Mouse (Mus musculus) thymus, adult 2 months (tissue): ENCODE measurements at regions not wholly inside any gene's neighbourhood (a gene's known extent, or its start where the extent isn't known, plus 50 kb on each side); places are given as distances from the start of the nearest gene placed in this dataset.

ENCODE experiments used
- DNase-seq: peaks from one replicate; pipeline ENCODE4 v3.0.0; 2021
- H3K27ac ChIP-seq: fragments of 200-500 bp; 2 replicates; pipeline ENCODE4 v1.5.1; 2012; ENCODE audit warnings: low read length, control low read depth; ENCODE audit not compliant: control insufficient read depth, insufficient read depth
- H3K27me3 ChIP-seq: fragments of 200-500 bp; 2 replicates; pipeline ENCODE4 v1.6.1; 2012; ENCODE audit warnings: mild to moderate bottlenecking, low read length, moderate library complexity, mixed read lengths; ENCODE audit not compliant: control insufficient read depth, insufficient read depth
- H3K36me3 ChIP-seq: fragments of 200-500 bp; 2 replicates; pipeline ENCODE4 v1.6.1; 2012; ENCODE audit warnings: mild to moderate bottlenecking, low read length, moderate library complexity; ENCODE audit not compliant: control insufficient read depth, insufficient read depth
- H3K4me1 ChIP-seq: fragments of 200-500 bp; replicated peaks from 2 replicates; pipeline ENCODE4 v1.6.1; 2012; ENCODE audit warnings: low read length; ENCODE audit not compliant: control insufficient read depth, insufficient read depth
- H3K4me3 ChIP-seq: fragments of 200-500 bp; 2 replicates; pipeline ENCODE4 v1.5.1; 2012; ENCODE audit warnings: mild to moderate bottlenecking, low read length, control low read depth, moderate library complexity; ENCODE audit not compliant: control insufficient read depth, insufficient read depth
- CTCF ChIP-seq: fragments of 200-500 bp; IDR thresholded peaks from 2 replicates; pipeline ENCODE4 v1.5.1; 2012; ENCODE audit warnings: mild to moderate bottlenecking, control low read depth, low read length, moderate library complexity, borderline replicate concordance; ENCODE audit not compliant: control insufficient read depth, poor library complexity, insufficient read depth; ENCODE audit errors: extremely low read depth
- POLR2A ChIP-seq: fragments of 200-500 bp; IDR thresholded peaks from 2 replicates; pipeline ENCODE4 v1.6.1; 2012; ENCODE audit warnings: mild to moderate bottlenecking, low read length, control low read depth, moderate library complexity; ENCODE audit not compliant: control insufficient read depth, poor library complexity, insufficient read depth; ENCODE audit errors: extremely low read depth
- whole genome bisulfite sequencing: fragments of 180-500 bp; shearing (Covaris S2); methylation state at CpG from one replicate; pipeline ENCODE4 v1.1.7; 2018; 5-methylcytosine and 5-hydroxymethylcytosine counted together

GRCm38 (mm10) chr8:78147170-78147569 is 65.9 kb upstream of the Ttc29 start:
- no peaks in the 10 kb centered on the region for H3K36me3 ChIP-seq
- no peak for DNase-seq
- no peaks in the 10 kb centered on the region for H3K4me1 ChIP-seq
- H3K27me3 ChIP-seq, result no peaks in the 10 kb centered on the region
- 93% methylated on average over 6 of the region's 6 CpGs for WGBS
- H3K27ac ChIP-seq, result no peak overlapping the region
- no peak for TF ChIP-seq POLR2A
- no peak for TF ChIP-seq CTCF
- no peak overlapping the region for H3K4me3 ChIP-seq

- 90% methylated on average over 2 of the region's 2 CpGs for WGBS
- DNase-seq, result no peak
- Histone ChIP-seq H3K4me1 (no peaks in the 10 kb centered on the region), H3K27me3 (no peaks in the 10 kb centered on the region), H3K36me3 (no peaks in the 10 kb centered on the region), H3K27ac (no peak overlapping the region), H3K4me3 (no peak overlapping the region)
- TF ChIP-seq CTCF (no peak), POLR2A (no peak)
Measured at GRCm38 (mm10) chr8:78148006-78148405, 65.1 kb upstream of the Ttc29 start.

GRCm38 (mm10) chr8:78154873-78155272 is 58.2 kb upstream of the Ttc29 start:
- Histone ChIP-seq H3K36me3 (no peaks in the 10 kb centered on the region), H3K4me3 (no peak overlapping the region), H3K4me1 (no peaks in the 10 kb centered on the region), H3K27me3 (no peaks in the 10 kb centered on the region), H3K27ac (no peak overlapping the region)
- WGBS, result 82% methylated on average over 8 of the region's 8 CpGs
- no peak for DNase-seq
- TF ChIP-seq POLR2A, result no peak
- no peak for TF ChIP-seq CTCF

- no peak for DNase-seq
- H3K36me3 ChIP-seq, result no peaks in the 10 kb centered on the region
- WGBS, result 77% methylated on average over 1 of the region's 1 CpGs
- no peaks in the 10 kb centered on the region for H3K4me1 ChIP-seq
- no peak overlapping the region for H3K4me3 ChIP-seq
- H3K27me3 ChIP-seq, result no peaks in the 10 kb centered on the region
- no peak for TF ChIP-seq POLR2A
- no peak for TF ChIP-seq CTCF
- H3K27ac ChIP-seq, result no peak overlapping the region
Measured at GRCm38 (mm10) chr8:78162046-78162445, 51.1 kb upstream of the Ttc29 start.

- Histone ChIP-seq H3K27me3 (no peaks in the 10 kb centered on the region), H3K4me3 (no peak overlapping the region), H3K36me3 (no peaks in the 10 kb centered on the region), H3K27ac (no peak overlapping the region), H3K4me1 (no peaks in the 10 kb centered on the region)
- TF ChIP-seq CTCF, result no peak
- TF ChIP-seq POLR2A, result no peak
- 96% methylated on average over 5 of the region's 5 CpGs for WGBS
- no peak for DNase-seq
Measured at GRCm38 (mm10) chr8:78162763-78163508, 50.2 kb upstream of the Ttc29 start.
